Comparison of ENCODE assay signal across 18 mouse cellular contexts in the genomic region with DNA sequence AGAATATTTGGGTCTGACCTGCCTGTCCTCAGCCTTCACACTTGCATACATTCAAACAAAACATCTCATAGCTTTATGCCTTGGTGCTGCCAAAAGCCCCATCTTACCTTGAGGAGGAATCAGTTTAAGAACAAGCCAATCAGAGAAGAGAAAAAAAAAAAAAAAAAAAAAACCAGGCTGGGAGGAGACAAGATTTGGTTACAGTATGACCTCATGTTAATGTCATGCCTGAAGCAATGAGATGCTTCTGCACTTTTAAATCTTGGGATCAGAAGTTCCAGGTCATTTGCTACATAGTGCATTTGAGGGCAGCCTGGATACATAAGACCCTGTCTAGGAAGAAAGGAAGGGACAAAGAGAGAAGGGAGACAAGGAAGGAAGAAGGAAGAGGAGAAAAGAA. TPM values are rescaled to one million over a fixed set of nuclear protein-coding genes. Genes with fewer than 3 reads are reported as not detected.
"Had no signal": no experiment of that assay in that cellular context is flagged by ENCODE, and none has a peak within 500 bp of the region (broad histone marks: within the 10 kb centered on the region; RNA-seq: fewer than 3 reads in every experiment).

No protein-coding gene starts in this region.

- H3K27me3 ChIP-seq: neural tube, embryonic 12.5 days had no signal

- H3K4me2 ChIP-seq: lung, embryonic 14.5 days; midbrain, embryonic 12.5 days; neural tube, embryonic 12.5 days had no signal

- H3K4me1 ChIP-seq: midbrain, embryonic 10.5 days; midbrain, embryonic 12.5 days; neural tube, embryonic 12.5 days had no signal

- H3K4me3 ChIP-seq: midbrain, embryonic 10.5 days; midbrain, embryonic 12.5 days; myocyte; neural tube, embryonic 12.5 days had no signal

- H3K27ac ChIP-seq: midbrain, embryonic 10.5 days; midbrain, embryonic 12.5 days; neural tube, embryonic 12.5 days had no signal

- H3K36me3 ChIP-seq: midbrain, embryonic 10.5 days; midbrain, embryonic 12.5 days; neural tube, embryonic 12.5 days had no signal

- ATAC-seq: midbrain, embryonic 16.5 days had no signal

- H3K9me3 ChIP-seq: midbrain, embryonic 10.5 days; midbrain, embryonic 12.5 days; neural tube, embryonic 12.5 days had no signal

- DNase-seq: lung, adult 18-20 months; lung, embryonic 14.5 days; lung, postnatal 10 days; lung, postnatal 4 days; midbrain, embryonic 14.5 days; right cerebral cortex, postnatal 14 days; spleen, adult 18-20 months; thymus, adult 18-20 months; thymus, postnatal 14 days; thymus, postnatal 36 days had no signal

- H3K9ac ChIP-seq: lung, embryonic 14.5 days; midbrain, embryonic 12.5 days; neural tube, embryonic 12.5 days had no signal

RNA-seq across cellular contexts. Expression of a gene that starts 6.0 kb away (rescaled TPM):
- total RNA-seq: megakaryocyte, adult 5-6 weeks; megakaryocyte-erythroid progenitor cell, adult 5-6 weeks; neutrophil, adult 5-6 weeks had no signal
